Mouse (Mus musculus) limb, embryonic 12.5 days (tissue): ENCODE measurements around the gene Plpp2. TPM values are rescaled to one million over a fixed set of nuclear protein-coding genes. Genes with fewer than 3 reads are reported as not detected.

ENCODE experiments used
- ATAC-seq: fragments of 200-750 bp; cut with Nextera tagmentation; 2 replicates; pipeline ENCODE4 v1.8.0; 2017; ENCODE audit warnings: low read depth, moderate TSS enrichment; ENCODE audit not compliant: insufficient number of reproducible peaks, insufficient read depth, low FRiP score, low TSS enrichment
- H3K27ac ChIP-seq: fragments of 300-500 bp; sonication (generic); 2 replicates; pipeline ENCODE4 v1.5.1; 2016; ENCODE audit warnings: mild to moderate bottlenecking, moderate library complexity
- H3K27me3 ChIP-seq: fragments of 300-500 bp; sonication (generic); 2 replicates; pipeline ENCODE4 v1.6.1; 2016; ENCODE audit warnings: mild to moderate bottlenecking, moderate library complexity
- H3K36me3 ChIP-seq: fragments of 300-500 bp; sonication (generic); 2 replicates; pipeline ENCODE4 v1.6.1; 2016; ENCODE audit warnings: mild to moderate bottlenecking, moderate library complexity
- H3K4me1 ChIP-seq: fragments of 300-500 bp; sonication (generic); replicated peaks from 2 replicates; pipeline ENCODE4 v1.6.1; 2016
- H3K4me2 ChIP-seq: fragments of 300-500 bp; sonication (generic); 2 replicates; pipeline ENCODE4 v1.6.1; 2016; ENCODE audit warnings: mild to moderate bottlenecking, moderate library complexity
- H3K4me3 ChIP-seq: fragments of 300-500 bp; sonication (generic); replicated peaks from 2 replicates; pipeline ENCODE4 v1.5.1; 2016; ENCODE audit warnings: mild to moderate bottlenecking
- H3K9ac ChIP-seq: fragments of 300-500 bp; sonication (generic); replicated peaks from 2 replicates; pipeline ENCODE4 v1.6.1; 2016; ENCODE audit warnings: mild to moderate bottlenecking, moderate library complexity
- H3K9me3 ChIP-seq: fragments of 300-500 bp; sonication (generic); 2 replicates; pipeline ENCODE4 v1.6.1; 2016; ENCODE audit warnings: mild to moderate bottlenecking, moderate library complexity
- WGBS: fragments of 180-500 bp; shearing (Covaris S2); methylation state at CpG from one replicate; pipeline ENCODE4 v1.1.7; 2016; 5-methylcytosine and 5-hydroxymethylcytosine counted together
- polyA plus RNA-seq: library from polyadenylated mRNA; unstranded; fragments of >200 nt; fragmentation: Nextera tagmentation; extraction: Ambion mirVana; gene quantifications from 2 replicates; pipeline ENCODE4 v1.2.1, GENCODE M21; 2016

Gene Plpp2
- polyA plus RNA-seq, 1 experiment from 2014 or later: 20.4 TPM

DNA sequence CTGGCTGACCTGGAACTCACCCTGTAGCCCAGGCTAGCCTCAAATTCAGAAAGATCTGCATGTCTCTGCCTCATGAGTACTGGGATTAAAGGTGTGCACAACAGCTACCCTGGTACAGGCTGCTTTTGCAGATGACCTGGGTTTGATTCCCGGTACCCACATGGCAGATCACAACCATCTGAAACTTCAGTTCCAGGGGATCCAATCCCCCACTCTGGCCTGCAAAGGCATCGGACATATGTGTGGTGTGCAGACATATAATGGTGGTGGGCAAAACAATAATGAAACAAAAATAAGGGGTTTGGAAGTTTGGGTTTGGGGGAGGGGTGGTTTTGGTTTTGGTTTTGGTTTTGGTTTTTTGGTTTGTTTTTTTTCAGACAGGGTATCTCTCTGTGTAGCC is 37.7 kb upstream of the Plpp2 start:
- H3K27me3 ChIP-seq: no peaks in the 10 kb centered on the region
- no peaks in the 10 kb centered on the region for H3K36me3 ChIP-seq
- peaks cover 9% of the 10 kb centered on the region; the same call in 1 of the 2 replicates for H3K9me3 ChIP-seq
- no peak overlapping the region for H3K27ac ChIP-seq
- H3K4me2 ChIP-seq: no peak overlapping the region
- ATAC-seq: no peak
- 90% methylated on average over 2 of the region's 2 CpGs for WGBS
- no peak overlapping the region for H3K4me3 ChIP-seq
- no peaks in the 10 kb centered on the region for H3K4me1 ChIP-seq
- H3K9ac ChIP-seq: no peak overlapping the region

- Histone ChIP-seq H3K4me1 (no peaks in the 10 kb centered on the region), H3K4me3 (no peak overlapping the region), H3K36me3 (no peaks in the 10 kb centered on the region), H3K9me3 (peaks cover 14% of the 10 kb centered on the region; the same call in 1 of the 2 replicates), H3K27ac (no peak overlapping the region), H3K27me3 (no peaks in the 10 kb centered on the region), H3K4me2 (no peak overlapping the region), H3K9ac (no peak overlapping the region)
- no peak for ATAC-seq
- 93% methylated on average over 5 of the region's 5 CpGs for WGBS
Measured at GRCm38 (mm10) chr10:79569921-79570320, 36.3 kb upstream of the Plpp2 start.

DNA sequence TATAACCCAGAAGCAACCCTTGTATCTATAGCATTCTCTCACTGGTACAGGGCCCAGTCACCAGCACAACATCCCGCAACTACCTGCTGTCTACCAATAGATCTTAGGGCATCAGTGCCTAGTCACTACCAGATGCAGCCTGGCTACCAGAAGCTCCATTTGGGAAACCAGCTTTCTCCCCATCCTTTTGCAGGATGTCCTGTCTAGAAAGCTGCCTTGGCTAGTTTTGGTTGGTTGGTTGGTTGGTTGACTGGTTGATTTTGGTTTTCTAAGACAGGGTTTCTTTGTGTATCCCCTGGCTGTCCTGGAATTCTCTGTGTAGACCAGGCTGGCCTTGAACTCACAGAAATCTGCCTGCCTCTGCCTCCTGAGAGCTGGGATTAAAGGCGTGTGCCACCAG is 26.1 kb upstream of the Plpp2 start:
- ATAC-seq: no peak
- peaks cover 17% of the 10 kb centered on the region for H3K9me3 ChIP-seq
- H3K4me3 ChIP-seq: no peak overlapping the region
- no peaks in the 10 kb centered on the region for H3K4me1 ChIP-seq
- H3K27me3 ChIP-seq: no peaks in the 10 kb centered on the region
- no peak overlapping the region for H3K4me2 ChIP-seq
- no peak overlapping the region for H3K9ac ChIP-seq
- H3K27ac ChIP-seq: no peak overlapping the region
- WGBS: 85% methylated on average over 2 of the region's 2 CpGs
- H3K36me3 ChIP-seq: no peaks in the 10 kb centered on the region

DNA sequence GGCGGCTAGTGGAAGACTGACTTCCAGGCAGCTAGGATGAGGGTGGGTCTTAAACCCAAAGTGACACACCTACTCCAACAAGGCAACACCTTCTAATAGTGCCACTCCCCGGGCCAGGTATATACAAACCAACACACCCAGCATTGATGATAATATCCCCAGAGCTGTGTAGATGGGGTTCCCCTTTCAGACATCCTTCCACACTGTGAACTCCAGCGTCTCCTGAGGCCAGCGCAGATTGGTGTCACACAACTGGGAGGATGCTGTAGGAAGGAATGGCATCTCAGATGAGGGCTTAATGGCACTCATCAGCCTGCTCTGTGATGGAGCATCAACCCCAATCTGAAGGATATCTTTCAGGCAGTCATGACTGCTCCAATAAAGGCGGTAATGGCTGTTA is 23.9 kb upstream of the Plpp2 start:
- ATAC-seq: no peak
- 93% methylated on average over 5 of the region's 5 CpGs for WGBS
- H3K36me3 ChIP-seq: no peaks in the 10 kb centered on the region
- peaks cover 6% of the 10 kb centered on the region; the same call in 1 of the 2 replicates for H3K9me3 ChIP-seq
- no peak overlapping the region for H3K4me3 ChIP-seq
- no peaks in the 10 kb centered on the region for H3K27me3 ChIP-seq
- H3K4me2 ChIP-seq: no peak overlapping the region
- peaks cover 18% of the 10 kb centered on the region for H3K4me1 ChIP-seq
- no peak overlapping the region for H3K27ac ChIP-seq
- H3K9ac ChIP-seq: no peak overlapping the region

DNA sequence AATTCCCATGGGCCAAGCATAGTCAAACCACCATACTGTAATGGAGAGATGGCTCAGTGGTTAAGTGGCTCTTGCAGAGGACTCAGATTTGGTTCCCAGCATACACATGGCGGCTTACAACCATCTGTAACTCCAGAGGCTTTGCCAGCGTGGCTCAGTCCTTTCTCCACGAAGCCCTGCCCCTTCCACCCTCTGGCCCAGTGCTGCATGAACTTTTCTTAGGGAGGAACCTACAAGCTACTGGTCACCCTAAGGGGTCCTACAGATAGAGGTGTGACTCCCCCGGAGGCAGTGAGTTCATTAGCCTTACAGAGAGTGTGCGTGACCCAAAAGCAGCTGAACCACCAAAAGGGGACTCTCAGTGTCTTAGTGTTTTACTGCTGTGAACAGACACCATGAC is 23.4 kb upstream of the Plpp2 start:
- Histone ChIP-seq H3K4me2 (no peak overlapping the region), H3K4me3 (no peak overlapping the region), H3K27me3 (no peaks in the 10 kb centered on the region), H3K9me3 (peaks cover 6% of the 10 kb centered on the region; the same call in 1 of the 2 replicates), H3K36me3 (no peaks in the 10 kb centered on the region), H3K27ac (no peak overlapping the region), H3K4me1 (peaks cover 23% of the 10 kb centered on the region), H3K9ac (no peak overlapping the region)
- ATAC-seq: no peak
- WGBS: 89% methylated on average over 5 of the region's 5 CpGs

- peak overlapping the region; percentile 89 for H3K4me2 ChIP-seq
- H3K27me3 ChIP-seq: no peaks in the 10 kb centered on the region
- ATAC-seq: peak; percentile 72
- H3K27ac ChIP-seq: no peak overlapping the region
- H3K4me3 ChIP-seq: peak overlapping the region; percentile 96
- H3K9me3 ChIP-seq: peaks cover 4% of the 10 kb centered on the region; the same call in 1 of the 2 replicates
- WGBS: 27% methylated on average over 7 of the region's 7 CpGs
- peak overlapping the region; percentile 97 for H3K9ac ChIP-seq
- H3K4me1 ChIP-seq: peaks cover 23% of the 10 kb centered on the region
- peaks cover 10% of the 10 kb centered on the region for H3K36me3 ChIP-seq
Measured at GRCm38 (mm10) chr10:79555238-79555724, 21.7 kb upstream of the Plpp2 start.

DNA sequence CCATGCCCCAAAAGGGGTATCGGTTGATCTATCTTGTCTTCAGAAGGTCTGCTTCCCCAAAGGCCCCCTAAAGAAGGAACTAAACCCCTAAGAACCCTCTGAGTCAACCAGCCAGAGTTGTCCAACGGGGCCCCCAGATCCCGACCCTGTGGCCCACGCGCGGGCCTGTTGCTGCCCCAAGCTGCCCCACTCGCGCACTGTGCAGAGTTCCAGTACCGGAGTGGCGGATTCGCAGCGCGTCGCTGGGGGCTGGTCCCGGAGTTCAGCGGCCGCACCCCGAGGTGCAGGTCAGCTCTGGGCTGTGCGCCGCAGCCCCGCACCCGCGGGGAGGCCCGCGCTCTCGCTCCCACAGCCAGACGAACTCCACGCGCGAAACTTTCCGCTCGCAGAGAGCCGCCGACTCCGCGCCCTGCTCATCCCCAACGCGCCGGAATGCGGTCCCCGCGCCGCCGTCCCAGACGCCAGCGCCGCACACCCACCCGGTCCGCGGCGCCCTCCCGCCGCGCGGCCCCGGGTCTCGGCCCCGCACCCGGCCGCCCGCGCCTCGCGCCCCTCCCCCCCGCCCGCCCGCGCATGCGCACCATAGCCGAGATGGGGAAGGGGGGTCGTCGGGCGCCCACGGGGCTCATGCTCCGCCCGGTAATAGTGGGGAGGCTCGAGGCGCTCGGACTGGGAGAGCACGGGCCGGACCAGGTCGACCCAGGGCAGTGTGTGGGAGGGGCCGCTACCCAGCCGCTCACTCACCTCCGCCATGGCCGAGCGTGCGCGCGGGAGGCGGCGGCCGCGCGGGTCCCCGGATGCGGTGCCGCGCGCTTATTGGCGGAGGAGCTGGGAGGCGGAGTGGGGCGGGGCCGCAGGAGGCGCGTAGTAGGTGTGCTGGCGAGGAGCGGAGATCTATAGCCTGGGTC is 21.0 kb upstream of the Plpp2 start, which contains the start of gene Mier2:
TSS of gene Mier2 (minus strand) at position 870 of the 908 bp plus-strand sequence.
- Histone ChIP-seq H3K4me2 (peak within 1 kb of the TSS; percentile 89), H3K4me3 (peak within 1 kb of the TSS; percentile 96), H3K9me3 (no peaks in the 10 kb centered on the region), H3K27ac (peak within 1 kb of the TSS; percentile 59; the same call in 1 of the 2 replicates), H3K36me3 (peaks cover 17% of the 10 kb centered on the region), H3K27me3 (no peaks in the 10 kb centered on the region), H3K4me1 (peaks cover 23% of the 10 kb centered on the region), H3K9ac (peak within 1 kb of the TSS; percentile 97)
- ATAC-seq: peak; percentile 80
- WGBS: 1% methylated on average over 92 of the region's 108 CpGs

- Histone ChIP-seq H3K4me2 (peak overlapping the region; percentile 89), H3K9me3 (no peaks in the 10 kb centered on the region), H3K9ac (peak overlapping the region; percentile 97), H3K36me3 (peaks cover 26% of the 10 kb centered on the region), H3K27ac (no peak overlapping the region), H3K27me3 (no peaks in the 10 kb centered on the region), H3K4me1 (peaks cover 23% of the 10 kb centered on the region), H3K4me3 (peak overlapping the region; percentile 96)
- no peak for ATAC-seq
- 43% methylated on average over 10 of the region's 10 CpGs for WGBS
Measured at GRCm38 (mm10) chr10:79553691-79554090, 20.1 kb upstream of the Plpp2 start.

DNA sequence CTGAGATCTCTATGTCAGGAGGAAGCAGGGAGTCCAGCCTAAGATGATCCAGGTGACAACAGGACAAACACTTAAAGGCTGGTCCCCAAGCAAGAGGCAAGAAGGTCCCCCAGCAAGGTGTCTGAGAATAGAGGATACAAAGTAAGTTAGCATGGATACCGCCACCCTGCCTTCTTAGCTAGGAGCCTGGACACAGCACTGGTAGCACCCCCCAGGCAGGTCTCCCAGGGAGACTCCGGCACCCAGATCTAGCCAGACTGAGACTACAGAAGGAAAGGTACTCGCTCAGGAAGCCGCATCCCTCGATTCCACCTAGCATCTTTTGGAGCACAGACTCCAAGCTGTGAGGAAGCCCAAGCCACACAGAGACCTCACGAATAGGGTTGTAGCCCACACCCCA is 19.6 kb upstream of the Plpp2 start:
- Histone ChIP-seq H3K4me2 (peak overlapping the region; percentile 89), H3K4me1 (peaks cover 23% of the 10 kb centered on the region), H3K9me3 (no peaks in the 10 kb centered on the region), H3K9ac (peak overlapping the region; percentile 97; the same call in 1 of the 2 replicates), H3K4me3 (peak overlapping the region; percentile 96), H3K36me3 (peaks cover 31% of the 10 kb centered on the region), H3K27ac (no peak overlapping the region), H3K27me3 (no peaks in the 10 kb centered on the region)
- ATAC-seq: no peak
- 87% methylated on average over 6 of the region's 6 CpGs for WGBS

- no peaks in the 10 kb centered on the region for H3K27me3 ChIP-seq
- H3K9me3 ChIP-seq: no peaks in the 10 kb centered on the region
- no peak for ATAC-seq
- WGBS: 87% methylated on average over 8 of the region's 8 CpGs
- peaks cover 38% of the 10 kb centered on the region for H3K36me3 ChIP-seq
- H3K27ac ChIP-seq: no peak overlapping the region
- H3K4me2 ChIP-seq: 0 out of 2 replicates have a peak overlapping the region, but pooled peaks have one; percentile 89
- peaks cover 23% of the 10 kb centered on the region for H3K4me1 ChIP-seq
- H3K9ac ChIP-seq: no peak overlapping the region
- H3K4me3 ChIP-seq: no peak overlapping the region
Measured at GRCm38 (mm10) chr10:79552531-79552930, 18.9 kb upstream of the Plpp2 start.

DNA sequence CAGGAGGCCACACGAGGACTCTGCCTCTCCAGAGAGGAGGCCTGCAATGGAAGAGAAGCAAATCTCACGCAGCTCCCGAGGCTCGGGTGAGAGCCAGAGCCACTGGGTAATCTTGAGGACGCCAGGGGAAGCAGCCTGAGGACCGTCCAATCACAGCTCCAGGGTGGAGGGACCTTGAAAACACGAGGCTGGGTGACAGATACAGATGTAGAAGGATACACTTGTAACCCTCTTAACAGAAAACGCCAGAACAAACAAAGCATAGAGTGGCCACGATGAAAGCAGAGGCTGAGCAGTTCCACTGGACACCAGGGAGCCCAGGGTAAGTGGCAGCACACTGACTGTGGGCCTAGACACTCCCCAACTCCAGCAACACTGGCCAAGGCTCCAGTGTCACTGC is 16.8 kb upstream of the Plpp2 start:
- Histone ChIP-seq H3K4me2 (no peak overlapping the region), H3K27me3 (no peaks in the 10 kb centered on the region), H3K9ac (no peak overlapping the region), H3K4me3 (no peak overlapping the region), H3K4me1 (peaks cover 23% of the 10 kb centered on the region), H3K27ac (no peak overlapping the region), H3K36me3 (peaks cover 59% of the 10 kb centered on the region), H3K9me3 (no peaks in the 10 kb centered on the region)
- WGBS: 89% methylated on average over 9 of the region's 9 CpGs
- no peak for ATAC-seq
